Mouse (Mus musculus): ENCODE measurements around the gene Scyl2.
"Not testable (repeated sequence)": the region's sequence is repeated elsewhere in the genome, so short reads cannot be mapped to it uniquely, and the experiment has no call there.

The Scyl2 gene

GRCm38 (mm10) chr10:89686139-89686808, at the start of gene Scyl2:
Gene Scyl2 (minus strand): TSS chr10:89686285.
- in situ Hi-C loops (cut with MboI; ENCODE audit: low pct_unique_long_range_greater_than_20kb in 1 of 2, low sequenced_read_pairs in 2 of 2, unreplicated experiment in 1 of 2), result no loop called here

GRCm38 (mm10) chr10:89732001-89732794, 46.1 kb upstream of the Scyl2 start, which contains the start of gene Actr6:
Gene Actr6 (minus strand): TSS chr10:89732295.
- in situ Hi-C loops (cut with MboI; ENCODE audit: low pct_unique_long_range_greater_than_20kb in 1 of 2, low sequenced_read_pairs in 2 of 2, unreplicated experiment in 1 of 2), result no loop called here

- in situ Hi-C loops (cut with MboI; ENCODE audit: low pct_unique_long_range_greater_than_20kb in 1 of 2, low sequenced_read_pairs in 2 of 2, unreplicated experiment in 1 of 2), result no loop called here
These were observed 45.3 kb upstream of the Scyl2 start for GRCm38 (mm10) chr10:89731341-89731740.

GRCm38 (mm10) chr10:89730386-89730785, 44.3 kb upstream of the Scyl2 start:
- in situ Hi-C loops (cut with MboI; ENCODE audit: low pct_unique_long_range_greater_than_20kb in 1 of 2, low sequenced_read_pairs in 2 of 2, unreplicated experiment in 1 of 2), result no loop called here

GRCm38 (mm10) chr10:89722247-89723195, 36.4 kb upstream of the Scyl2 start:
- in situ Hi-C loops (cut with MboI; ENCODE audit: low pct_unique_long_range_greater_than_20kb in 1 of 2, low sequenced_read_pairs in 2 of 2, unreplicated experiment in 1 of 2), result no loop called here

GRCm38 (mm10) chr10:89720796-89721195, 34.7 kb upstream of the Scyl2 start:
- in situ Hi-C loops (cut with MboI; ENCODE audit: low pct_unique_long_range_greater_than_20kb in 1 of 2, low sequenced_read_pairs in 2 of 2, unreplicated experiment in 1 of 2), result no loop called here

GRCm38 (mm10) chr10:89720252-89720651, 34.2 kb upstream of the Scyl2 start:
- in situ Hi-C loops (cut with MboI; ENCODE audit: low pct_unique_long_range_greater_than_20kb in 1 of 2, low sequenced_read_pairs in 2 of 2, unreplicated experiment in 1 of 2), result no loop called here

- in situ Hi-C loops (cut with MboI; ENCODE audit: low pct_unique_long_range_greater_than_20kb in 1 of 2, low sequenced_read_pairs in 2 of 2, unreplicated experiment in 1 of 2), result no loop called here
These were observed 28.8 kb upstream of the Scyl2 start for GRCm38 (mm10) chr10:89714910-89715309.

- in situ Hi-C loops (cut with MboI; ENCODE audit: low pct_unique_long_range_greater_than_20kb in 1 of 2, low sequenced_read_pairs in 2 of 2, unreplicated experiment in 1 of 2), result no loop called here
These were observed 22.6 kb upstream of the Scyl2 start for GRCm38 (mm10) chr10:89708720-89709119.

GRCm38 (mm10) chr10:89707397-89707796, 21.3 kb upstream of the Scyl2 start:
- in situ Hi-C loops (cut with MboI; ENCODE audit: low pct_unique_long_range_greater_than_20kb in 1 of 2, low sequenced_read_pairs in 2 of 2, unreplicated experiment in 1 of 2), result no loop called here

GRCm38 (mm10) chr10:89703042-89703441, 17.0 kb upstream of the Scyl2 start:
- in situ Hi-C loops (cut with MboI; ENCODE audit: low pct_unique_long_range_greater_than_20kb in 1 of 2, low sequenced_read_pairs in 2 of 2, unreplicated experiment in 1 of 2), result no loop called here

- in situ Hi-C loops (cut with MboI; ENCODE audit: low pct_unique_long_range_greater_than_20kb in 1 of 2, low sequenced_read_pairs in 2 of 2, unreplicated experiment in 1 of 2), result no loop called here
These were observed 11.9 kb upstream of the Scyl2 start for GRCm38 (mm10) chr10:89697956-89698355.

GRCm38 (mm10) chr10:89696270-89696669, 10.2 kb upstream of the Scyl2 start:
- in situ Hi-C loops (cut with MboI; ENCODE audit: low pct_unique_long_range_greater_than_20kb in 1 of 2, low sequenced_read_pairs in 2 of 2, unreplicated experiment in 1 of 2), result not testable (repeated sequence)

- in situ Hi-C loops (cut with MboI; ENCODE audit: low pct_unique_long_range_greater_than_20kb in 1 of 2, low sequenced_read_pairs in 2 of 2, unreplicated experiment in 1 of 2), result no loop called here
These were observed 9.3 kb upstream of the Scyl2 start for GRCm38 (mm10) chr10:89695194-89695911.

GRCm38 (mm10) chr10:89690021-89690420, 3.9 kb upstream of the Scyl2 start:
- in situ Hi-C loops (cut with MboI; ENCODE audit: low pct_unique_long_range_greater_than_20kb in 1 of 2, low sequenced_read_pairs in 2 of 2, unreplicated experiment in 1 of 2), result no loop called here

- in situ Hi-C loops (cut with MboI; ENCODE audit: low pct_unique_long_range_greater_than_20kb in 1 of 2, low sequenced_read_pairs in 2 of 2, unreplicated experiment in 1 of 2), result no loop called here
These were observed 1.4 kb upstream of the Scyl2 start for GRCm38 (mm10) chr10:89687455-89687854.

- in situ Hi-C loops (cut with MboI; ENCODE audit: low pct_unique_long_range_greater_than_20kb in 1 of 2, low sequenced_read_pairs in 2 of 2, unreplicated experiment in 1 of 2), result no loop called here
These were observed 520 bp downstream of the Scyl2 start for GRCm38 (mm10) chr10:89685391-89686138.

GRCm38 (mm10) chr10:89682961-89683360, 3.1 kb downstream of the Scyl2 start:
- in situ Hi-C loops (cut with MboI; ENCODE audit: low pct_unique_long_range_greater_than_20kb in 1 of 2, low sequenced_read_pairs in 2 of 2, unreplicated experiment in 1 of 2), result no loop called here
